9 mouse cellular contexts compared by ENCODE assay signal in the genomic region with DNA sequence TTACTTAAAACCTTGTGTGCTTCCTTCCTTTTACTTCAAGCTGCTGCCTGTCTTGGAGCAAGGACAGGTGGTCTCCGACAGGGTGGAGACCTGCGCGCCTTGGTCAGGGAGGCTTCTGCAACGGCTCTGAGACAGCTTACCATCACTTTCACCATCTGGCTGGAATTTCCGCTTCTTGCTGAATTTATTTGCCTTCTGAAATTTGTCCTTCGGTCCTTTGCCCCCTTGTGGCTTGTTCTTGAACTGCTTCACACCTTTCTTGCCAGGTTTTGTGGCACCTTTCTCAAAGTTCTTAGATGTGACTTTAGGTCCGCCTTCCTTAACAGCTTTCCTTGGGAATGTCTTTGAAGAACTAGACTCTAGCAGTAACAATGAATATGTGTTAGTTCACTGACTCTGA. TPM values are rescaled to one million over a fixed set of nuclear protein-coding genes. Genes with fewer than 3 reads are reported as not detected.
DNase-seq lines count a peak whose midpoint lies in the region; ATAC-seq lines count a peak whose summit lies in the region.
"Had no signal": no experiment of that assay in that cellular context is flagged by ENCODE, and none has a peak within 500 bp of the region (broad histone marks: within the 10 kb centered on the region; RNA-seq: fewer than 3 reads in every experiment).

No protein-coding gene starts in this region.

- H3K27ac ChIP-seq in intestine, embryonic 14.5 days (ENCODE audit: low read depth): no peak overlapping the region
- H3K27ac ChIP-seq in intestine, embryonic 16.5 days (ENCODE audit: low read length): no peak overlapping the region
- H3K27ac ChIP-seq: embryonic facial prominence, embryonic 12.5 days had no signal

- H3K36me3 ChIP-seq in intestine, embryonic 14.5 days (ENCODE audit: control insufficient read depth, insufficient read depth, low read length): peaks cover 53% of the 10 kb centered on the region
- H3K36me3 ChIP-seq in intestine, embryonic 16.5 days (ENCODE audit: control insufficient read depth, insufficient read depth, low read length): peaks cover 12% of the 10 kb centered on the region; the same call in 1 of the 2 replicates

- no peak overlapping the region for H3K9ac ChIP-seq in intestine, embryonic 14.5 days (ENCODE audit: low read length)
- no peak overlapping the region for H3K9ac ChIP-seq in intestine, embryonic 16.5 days (ENCODE audit: low read depth, low read length)
- H3K9ac ChIP-seq: embryonic facial prominence, embryonic 12.5 days had no signal

- no peak overlapping the region for H3K4me3 ChIP-seq in intestine, embryonic 14.5 days (ENCODE audit: low read depth, low read length)
- no peak overlapping the region for H3K4me3 ChIP-seq in intestine, embryonic 16.5 days (ENCODE audit: low read length)
- H3K4me3 ChIP-seq: embryonic facial prominence, embryonic 12.5 days had no signal

- ATAC-seq in intestine, embryonic 14.5 days (replicated peaks; ENCODE audit: low FRiP score, low TSS enrichment, low read depth): no peak
- no peak for ATAC-seq in intestine, embryonic 16.5 days

- no peak overlapping the region for H3K4me2 ChIP-seq in intestine, embryonic 14.5 days (ENCODE audit: low read length)
- H3K4me2 ChIP-seq in intestine, embryonic 16.5 days (ENCODE audit: low read depth, low read length): no peak overlapping the region
- H3K4me2 ChIP-seq: embryonic facial prominence, embryonic 12.5 days had no signal

- peaks cover 9% of the 10 kb centered on the region for H3K4me1 ChIP-seq in intestine, embryonic 14.5 days (replicated peaks; ENCODE audit: control insufficient read depth, insufficient read depth, low read length)
- H3K4me1 ChIP-seq in intestine, embryonic 16.5 days (ENCODE audit: control insufficient read depth, insufficient read depth, low read length): peaks cover 4% of the 10 kb centered on the region; the same call in 1 of the 2 replicates

- 55% methylated on average over 7 of the region's 7 CpGs for WGBS in intestine, embryonic 14.5 days
- WGBS in intestine, embryonic 16.5 days: 59% methylated on average over 7 of the region's 7 CpGs

- no peaks in the 10 kb centered on the region for H3K9me3 ChIP-seq in intestine, embryonic 14.5 days (ENCODE audit: control insufficient read depth, low read length)
- no peaks in the 10 kb centered on the region for H3K9me3 ChIP-seq in intestine, embryonic 16.5 days (ENCODE audit: control insufficient read depth, low read length)
- H3K9me3 ChIP-seq: embryonic facial prominence, embryonic 12.5 days had no signal

- DNase-seq in intestine, embryonic 14.5 days (ENCODE audit: low spot score): peak; percentile 78
- DNase-seq in A20 (ENCODE audit: low read depth, low spot score): peak; percentile 40
- DNase-seq in NIH3T3 (ENCODE audit: low read depth): peak; percentile 74
- DNase-seq in cerebellum, postnatal 25 days: peak; percentile 58 to 80
- DNase-seq in kidney, postnatal 4 days: peak; percentile 66 to 69
- peak; percentile 68 for DNase-seq in retina, embryonic 14.5 days (ENCODE audit: low spot score)
- no peak for DNase-seq in yolk sac, embryonic 10.5 days (ENCODE audit: low spot score)

- H3K27me3 ChIP-seq in intestine, embryonic 14.5 days (replicated peaks; ENCODE audit: control insufficient read depth, insufficient read depth, low read length): no peaks in the 10 kb centered on the region
- no peaks in the 10 kb centered on the region for H3K27me3 ChIP-seq in intestine, embryonic 16.5 days (replicated peaks; ENCODE audit: control insufficient read depth, insufficient read depth, low read length)
- H3K27me3 ChIP-seq: embryonic facial prominence, embryonic 12.5 days had no signal

RNA-seq across cellular contexts. Expression of a gene that starts 4.0 kb away (rescaled TPM):
- polyA plus RNA-seq in intestine, embryonic 14.5 days (2014; fragmentation: Nextera tagmentation; extraction: Ambion mirVana): 74.5 and 78.9 TPM in 2 replicates
- polyA plus RNA-seq in intestine, embryonic 16.5 days (2015; fragmentation: Nextera tagmentation; extraction: Ambion mirVana): 57.6 and 63.1 TPM in 2 replicates
